Mouse (Mus musculus) midbrain, embryonic 13.5 days (tissue): ENCODE data around the gene Ccdc120. TPM values are rescaled to one million over a fixed set of nuclear protein-coding genes. Genes with fewer than 3 reads are reported as not detected.

ENCODE experiments used
- ATAC-seq: fragments of 200-750 bp; cut with Nextera tagmentation; 2 replicates; pipeline ENCODE4 v1.8.0; 2017; ENCODE audit warnings: mild to moderate bottlenecking, moderate TSS enrichment, moderate library complexity
- H3K27ac ChIP-seq: fragments of 300-500 bp; sonication (generic); 2 replicates; pipeline ENCODE4 v1.5.1; 2015; ENCODE audit warnings: inconsistent platforms, mild to moderate bottlenecking, moderate library complexity
- H3K27me3 ChIP-seq: fragments of 300-500 bp; sonication (generic); 2 replicates; pipeline ENCODE4 v1.6.1; 2015; ENCODE audit warnings: mild to moderate bottlenecking, inconsistent platforms
- H3K36me3 ChIP-seq: fragments of 300-500 bp; sonication (generic); 2 replicates; pipeline ENCODE4 v1.6.1; 2015; ENCODE audit warnings: mild to moderate bottlenecking, inconsistent platforms
- H3K4me1 ChIP-seq: fragments of 300-500 bp; sonication (generic); replicated peaks from 2 replicates; pipeline ENCODE4 v1.6.1; 2015; ENCODE audit warnings: inconsistent platforms
- H3K4me2 ChIP-seq: fragments of 300-500 bp; sonication (generic); replicated peaks from 2 replicates; pipeline ENCODE4 v1.6.1; 2015; ENCODE audit warnings: moderate library complexity, mild to moderate bottlenecking, inconsistent platforms
- H3K4me3 ChIP-seq: fragments of 300-500 bp; sonication (generic); replicated peaks from 2 replicates; pipeline ENCODE4 v1.5.1; 2015; ENCODE audit warnings: mild to moderate bottlenecking, inconsistent platforms
- H3K9ac ChIP-seq: fragments of 300-500 bp; sonication (generic); replicated peaks from 2 replicates; pipeline ENCODE4 v1.6.1; 2015; ENCODE audit warnings: mild to moderate bottlenecking, inconsistent platforms
- H3K9me3 ChIP-seq: fragments of 300-500 bp; sonication (generic); 2 replicates; pipeline ENCODE4 v1.6.1; 2016; ENCODE audit warnings: mild to moderate bottlenecking, inconsistent platforms
- WGBS: fragments of 180-500 bp; shearing (Covaris S2); methylation state at CpG from one replicate; pipeline ENCODE4 v1.1.7; 2015; 5-methylcytosine and 5-hydroxymethylcytosine counted together
- polyA plus RNA-seq: library from polyadenylated mRNA; unstranded; fragments of >200 nt; fragmentation: Nextera tagmentation; extraction: Ambion mirVana; gene quantifications from 2 replicates; pipeline ENCODE4 v1.2.1, GENCODE M21; 2015

Gene Ccdc120
- polyA plus RNA-seq, 1 experiment from 2014 or later: 46.0 TPM

GRCm38 (mm10) chrX:7744940-7745339 is 5.8 kb downstream of the Ccdc120 start:
- Histone ChIP-seq H3K27ac (no peak overlapping the region), H3K4me1 (peaks cover 9% of the 10 kb centered on the region; the same call in 1 of the 2 replicates), H3K36me3 (no peaks in the 10 kb centered on the region), H3K27me3 (no peaks in the 10 kb centered on the region), H3K9ac (no peak overlapping the region), H3K9me3 (no peaks in the 10 kb centered on the region), H3K4me3 (no peak overlapping the region), H3K4me2 (no peak overlapping the region)
- 80% methylated on average over 1 of the region's 1 CpGs for WGBS
- no peak for ATAC-seq

DNA sequence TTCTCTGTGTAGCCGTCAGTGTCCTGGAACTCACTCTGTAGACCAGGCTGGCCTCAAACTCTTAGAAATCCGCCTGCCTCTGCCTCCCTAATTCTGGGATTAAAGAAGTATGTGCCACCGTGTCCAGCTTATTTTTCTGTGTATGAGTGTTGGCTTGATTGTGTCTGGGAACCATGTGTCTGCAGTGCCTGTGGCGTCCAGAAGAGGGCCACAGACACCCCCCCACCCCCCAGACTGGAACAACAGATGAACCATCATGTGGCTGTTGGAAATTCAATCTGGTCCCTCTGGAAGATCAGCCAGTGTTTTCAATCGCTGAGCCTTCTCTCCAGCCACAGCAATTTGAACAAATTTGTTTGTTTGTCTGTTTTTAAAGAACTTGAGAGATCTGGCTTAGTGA is 7.2 kb downstream of the Ccdc120 start:
- no peak for ATAC-seq
- WGBS: 63% methylated on average over 5 of the region's 5 CpGs
- H3K4me3 ChIP-seq: no peak overlapping the region

GRCm38 (mm10) chrX:7741103-7741502 is 9.6 kb downstream of the Ccdc120 start:
- Histone ChIP-seq H3K27me3 (no peaks in the 10 kb centered on the region), H3K36me3 (peaks cover 19% of the 10 kb centered on the region), H3K4me2 (no peak overlapping the region), H3K4me1 (0 out of 2 replicates have a peak, but pooled peaks cover 3% of the 10 kb centered on the region), H3K27ac (no peak overlapping the region), H3K9ac (no peak overlapping the region), H3K4me3 (no peak overlapping the region), H3K9me3 (no peaks in the 10 kb centered on the region)
- ATAC-seq: no peak
- 80% methylated on average over 5 of the region's 5 CpGs for WGBS

More for the DNA sequence above, 7.2 kb downstream of the Ccdc120 start:
- Histone ChIP-seq H3K9ac (no peak overlapping the region), H3K4me2 (no peak overlapping the region), H3K27ac (no peak overlapping the region), H3K27me3 (no peaks in the 10 kb centered on the region), H3K36me3 (no peaks in the 10 kb centered on the region), H3K9me3 (no peaks in the 10 kb centered on the region), H3K4me1 (0 out of 2 replicates have a peak, but pooled peaks cover 3% of the 10 kb centered on the region)

DNA sequence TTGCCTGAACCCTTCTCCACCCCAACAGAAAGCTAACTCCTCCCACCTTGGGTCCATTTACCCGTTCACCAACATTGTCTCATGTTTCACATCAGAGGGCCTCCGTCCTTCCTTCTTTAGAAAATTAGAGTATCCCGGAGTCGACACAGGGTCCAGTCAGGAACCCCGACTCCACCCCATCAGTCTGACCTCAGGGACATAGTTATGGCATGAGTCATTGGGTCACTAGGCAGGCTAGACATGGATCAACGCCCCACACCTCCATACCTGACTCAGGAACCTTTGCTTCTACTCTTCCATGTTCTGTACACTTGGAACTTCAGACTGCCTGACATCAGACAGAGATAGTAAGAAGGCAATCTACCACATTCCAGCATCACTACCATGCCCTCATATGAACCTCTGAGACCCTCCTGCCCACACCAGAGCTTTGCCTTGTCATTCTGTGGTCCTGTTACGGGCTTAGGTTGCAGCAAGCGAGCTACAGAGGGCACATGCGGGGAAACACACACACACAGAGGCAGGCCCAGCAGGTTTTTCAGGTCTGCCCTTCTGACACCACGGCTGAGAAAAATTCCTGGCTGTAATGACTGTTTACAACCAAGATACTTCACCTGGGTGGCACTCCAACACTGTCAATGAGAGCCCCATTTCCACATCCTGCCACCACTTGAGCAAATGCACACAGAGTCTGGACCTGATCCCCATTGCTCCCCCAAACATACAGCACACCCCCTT is 10.5 kb downstream of the Ccdc120 start:
- 76% methylated on average over 10 of the region's 10 CpGs for WGBS
- H3K4me1 ChIP-seq: 0 out of 2 replicates have a peak, but pooled peaks cover 3% of the 10 kb centered on the region
- no peak for ATAC-seq

GRCm38 (mm10) chrX:7739336-7740081 is 11.2 kb downstream of the Ccdc120 start:
- 0 out of 2 replicates have a peak, but pooled peaks cover 3% of the 10 kb centered on the region for H3K4me1 ChIP-seq
- no peak for ATAC-seq
- no peaks in the 10 kb centered on the region for H3K9me3 ChIP-seq
- H3K27me3 ChIP-seq: no peaks in the 10 kb centered on the region
- H3K36me3 ChIP-seq: peaks cover 32% of the 10 kb centered on the region
- no peak overlapping the region for H3K27ac ChIP-seq
- no peak overlapping the region for H3K4me2 ChIP-seq
- WGBS: 74% methylated on average over 14 of the region's 14 CpGs
- no peak overlapping the region for H3K9ac ChIP-seq
- H3K4me3 ChIP-seq: no peak overlapping the region

More for the DNA sequence above, 10.5 kb downstream of the Ccdc120 start:
- peaks cover 27% of the 10 kb centered on the region for H3K36me3 ChIP-seq
- H3K9ac ChIP-seq: no peak overlapping the region
- no peaks in the 10 kb centered on the region for H3K9me3 ChIP-seq
- no peaks in the 10 kb centered on the region for H3K27me3 ChIP-seq
- H3K4me3 ChIP-seq: no peak overlapping the region
- H3K4me2 ChIP-seq: no peak overlapping the region
- H3K27ac ChIP-seq: no peak overlapping the region

DNA sequence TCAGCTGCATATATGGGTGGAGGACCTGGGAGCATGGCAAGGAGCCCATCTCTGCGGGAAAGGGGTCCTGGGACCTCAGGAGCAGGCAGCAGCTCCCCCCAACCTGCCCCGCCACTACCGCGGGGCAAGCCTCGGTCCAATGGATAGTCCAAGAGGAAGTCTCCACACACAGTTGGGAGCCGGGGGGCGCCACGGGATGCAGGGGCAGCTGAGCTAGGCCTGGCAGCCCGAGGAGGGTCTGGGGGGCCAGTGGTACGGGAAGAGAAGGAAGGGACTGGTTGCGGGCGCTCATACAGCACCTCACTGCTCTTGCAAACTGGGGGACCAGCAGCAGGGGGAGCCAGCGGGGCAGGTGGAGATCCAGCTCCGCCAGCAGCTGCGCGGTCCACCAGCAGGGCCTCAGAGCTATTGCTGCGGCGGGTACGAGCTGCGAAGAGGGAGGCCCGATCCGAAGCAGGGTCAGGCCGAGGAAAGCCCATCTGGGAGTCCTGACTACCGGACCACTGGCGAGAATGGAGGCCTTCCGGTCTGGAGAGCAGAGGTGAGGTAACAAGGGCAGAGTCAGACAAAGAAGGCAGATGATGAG is 17.0 kb downstream of the Ccdc120 start:
- H3K9ac ChIP-seq: no peak overlapping the region
- no peak for ATAC-seq

DNA sequence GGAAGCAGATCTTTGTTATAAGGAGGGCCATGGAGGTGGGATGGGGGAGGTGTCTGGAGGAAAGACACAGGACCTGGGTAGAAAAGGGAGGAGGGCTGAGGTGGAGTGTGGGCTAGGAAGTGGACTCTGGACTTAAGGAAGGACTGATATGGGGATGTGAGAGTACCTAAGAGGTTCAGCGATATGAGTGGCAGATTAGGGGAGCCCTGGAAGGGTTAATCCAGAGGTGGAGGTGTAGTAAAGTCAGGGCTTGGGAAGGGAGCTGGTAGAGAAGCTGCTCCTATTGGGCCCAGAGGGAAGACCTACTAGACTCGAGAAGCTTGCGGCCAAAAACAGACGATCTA is 21.8 kb downstream of the Ccdc120 start:
- peak overlapping the region; percentile 72; the same call in 1 of the 2 replicates for H3K27ac ChIP-seq

More for the DNA sequence above, 17.0 kb downstream of the Ccdc120 start:
- no peak overlapping the region for H3K27ac ChIP-seq
- no peak overlapping the region for H3K4me2 ChIP-seq
- no peak overlapping the region for H3K4me3 ChIP-seq
- H3K27me3 ChIP-seq: no peaks in the 10 kb centered on the region
- H3K4me1 ChIP-seq: peaks cover 11% of the 10 kb centered on the region
- peaks cover 45% of the 10 kb centered on the region for H3K36me3 ChIP-seq
- WGBS: 32% methylated on average over 26 of the region's 26 CpGs
- H3K9me3 ChIP-seq: no peaks in the 10 kb centered on the region

DNA sequence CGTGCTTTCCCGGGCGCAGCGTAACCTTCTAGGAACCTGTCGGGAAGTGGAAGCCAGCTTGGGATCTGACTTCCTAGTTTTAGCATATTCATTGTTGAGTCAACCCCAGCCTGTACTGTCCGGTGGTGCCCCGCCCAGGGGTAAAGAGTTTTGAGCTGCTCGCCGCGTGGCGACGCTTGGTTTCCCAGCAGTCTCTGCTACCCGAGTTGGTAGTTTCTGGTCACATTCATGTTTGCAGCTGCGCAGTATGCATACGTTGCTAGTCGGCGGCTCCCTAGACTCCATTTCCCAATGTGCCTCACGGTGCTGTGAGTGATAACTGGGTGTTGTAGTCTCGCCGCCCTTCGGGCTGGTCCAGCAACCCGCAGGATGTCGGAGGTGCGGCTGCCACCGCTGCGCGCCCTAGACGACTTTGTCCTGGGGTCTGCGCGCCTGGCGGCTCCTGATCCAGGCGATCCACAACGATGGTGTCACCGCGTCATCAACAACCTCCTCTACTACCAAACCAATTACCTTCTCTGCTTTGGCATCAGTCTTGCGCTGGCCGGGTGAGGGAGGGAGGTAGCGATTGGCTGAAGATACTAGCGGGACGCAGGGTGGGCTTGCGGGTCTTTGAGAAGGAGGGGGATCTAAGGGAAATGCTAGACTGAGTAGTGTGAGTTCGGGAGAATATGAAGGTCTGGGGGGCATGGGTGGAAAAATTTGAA is 22.3 kb downstream of the Ccdc120 start, which contains the start of gene Praf2:
Gene Praf2 (plus strand): TSS at position 225 of the 707 bp plus-strand sequence.
- Histone ChIP-seq H3K27ac (peak within 1 kb of the TSS; percentile 72), H3K4me2 (peak within 1 kb of the TSS; percentile 62), H3K4me1 (peaks cover 13% of the 10 kb centered on the region), H3K36me3 (peaks cover 28% of the 10 kb centered on the region), H3K9me3 (no peaks in the 10 kb centered on the region), H3K9ac (peak within 1 kb of the TSS; percentile 66), H3K4me3 (peak within 1 kb of the TSS; percentile 48), H3K27me3 (no peaks in the 10 kb centered on the region)
- ATAC-seq: peak; percentile 96
- 25% methylated on average over 42 of the region's 42 CpGs for WGBS

More for the DNA sequence above, 21.8 kb downstream of the Ccdc120 start:
- H3K27me3 ChIP-seq: no peaks in the 10 kb centered on the region
- WGBS: 42% methylated on average over 4 of the region's 4 CpGs
- peak; percentile 1; the same call in 1 of the 2 replicates for ATAC-seq
- peaks cover 13% of the 10 kb centered on the region for H3K4me1 ChIP-seq
- H3K9me3 ChIP-seq: no peaks in the 10 kb centered on the region
- peak overlapping the region; percentile 48 for H3K4me3 ChIP-seq
- H3K9ac ChIP-seq: peak overlapping the region; percentile 66
- peak overlapping the region; percentile 62 for H3K4me2 ChIP-seq
- peaks cover 30% of the 10 kb centered on the region for H3K36me3 ChIP-seq

DNA sequence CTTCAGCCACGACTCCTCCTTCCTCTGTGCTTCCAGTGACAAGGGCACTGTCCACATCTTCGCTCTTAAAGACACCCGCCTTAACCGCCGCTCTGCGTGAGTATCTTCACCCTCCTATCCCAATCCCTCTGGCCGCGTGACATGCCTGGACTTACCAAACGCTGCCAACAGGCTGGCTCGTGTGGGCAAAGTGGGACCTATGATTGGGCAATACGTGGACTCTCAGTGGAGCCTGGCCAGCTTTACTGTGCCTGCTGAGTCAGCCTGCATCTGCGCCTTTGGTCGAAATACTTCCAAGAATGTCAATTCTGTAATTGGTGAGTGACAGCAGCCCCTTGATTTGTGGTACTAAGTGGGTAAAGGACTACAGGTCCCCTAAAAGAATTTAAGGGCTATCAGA is 23.5 kb downstream of the Ccdc120 start:
- Histone ChIP-seq H3K4me2 (no peak overlapping the region), H3K4me3 (no peak overlapping the region), H3K9ac (no peak overlapping the region), H3K27ac (no peak overlapping the region), H3K4me1 (peaks cover 20% of the 10 kb centered on the region), H3K27me3 (no peaks in the 10 kb centered on the region), H3K36me3 (peaks cover 18% of the 10 kb centered on the region), H3K9me3 (no peaks in the 10 kb centered on the region)
- ATAC-seq: no peak
- 93% methylated on average over 13 of the region's 13 CpGs for WGBS

- Histone ChIP-seq H3K27me3 (no peaks in the 10 kb centered on the region), H3K9me3 (no peaks in the 10 kb centered on the region), H3K36me3 (peaks cover 18% of the 10 kb centered on the region), H3K4me1 (peaks cover 23% of the 10 kb centered on the region), H3K4me2 (no peak overlapping the region), H3K9ac (no peak overlapping the region), H3K27ac (no peak overlapping the region), H3K4me3 (no peak overlapping the region)
- ATAC-seq: no peak
- WGBS: 90% methylated on average over 12 of the region's 12 CpGs
Observed at GRCm38 (mm10) chrX:7725841-7726240, 24.9 kb downstream of the Ccdc120 start.

- peaks cover 18% of the 10 kb centered on the region for H3K36me3 ChIP-seq
- H3K27ac ChIP-seq: no peak overlapping the region
- no peak overlapping the region for H3K4me3 ChIP-seq
- H3K9ac ChIP-seq: no peak overlapping the region
- H3K4me2 ChIP-seq: no peak overlapping the region
- H3K27me3 ChIP-seq: no peaks in the 10 kb centered on the region
- H3K4me1 ChIP-seq: peaks cover 15% of the 10 kb centered on the region
- ATAC-seq: no peak
- 81% methylated on average over 7 of the region's 7 CpGs for WGBS
- no peaks in the 10 kb centered on the region for H3K9me3 ChIP-seq
Observed at GRCm38 (mm10) chrX:7724135-7724534, 26.6 kb downstream of the Ccdc120 start.
